Mouse (Mus musculus) heart, postnatal 0 days (tissue): Measurements from ENCODE around the gene Ctdnep1. TPM values are rescaled to one million over a fixed set of nuclear protein-coding genes. Genes with fewer than 3 reads are reported as not detected.

Experiments
- ATAC-seq: fragments of 200-750 bp; cut with Nextera tagmentation; 2 replicates; pipeline ENCODE4 v1.8.0; 2017; ENCODE audit warnings: low read depth, moderate number of reproducible peaks, moderate library complexity; ENCODE audit not compliant: insufficient read depth
- DNase-seq: peaks from one replicate; pipeline ENCODE4 v3.0.0-alpha.2; 2016; ENCODE audit warnings: low spot score
- H3K27ac ChIP-seq: fragments of 300-500 bp; sonication (generic); 2 replicates; pipeline ENCODE4 v1.5.1; 2014; ENCODE audit warnings: low read depth, mild to moderate bottlenecking
- H3K27me3 ChIP-seq: fragments of 300-500 bp; sonication (generic); 2 replicates; pipeline ENCODE4 v1.6.1; 2014; ENCODE audit warnings: low read length, mixed read lengths; ENCODE audit not compliant: control insufficient read depth, insufficient read depth
- H3K36me3 ChIP-seq: fragments of 300-500 bp; sonication (generic); replicated peaks from 2 replicates; pipeline ENCODE4 v1.6.1; 2014; ENCODE audit warnings: low read length, mixed read lengths; ENCODE audit not compliant: control insufficient read depth, insufficient read depth
- H3K4me1 ChIP-seq: fragments of 300-500 bp; sonication (generic); 2 replicates; pipeline ENCODE4 v1.6.1; 2014; ENCODE audit warnings: antibody characterized with exemption; ENCODE audit not compliant: control insufficient read depth, insufficient read depth
- H3K4me2 ChIP-seq: fragments of 300-500 bp; sonication (generic); 2 replicates; pipeline ENCODE4 v1.6.1; 2014; ENCODE audit warnings: low read depth, mild to moderate bottlenecking, low read length, moderate library complexity
- H3K4me3 ChIP-seq: fragments of 300-500 bp; sonication (generic); 2 replicates; pipeline ENCODE4 v1.5.1; 2014; ENCODE audit warnings: low read depth, low read length
- H3K9ac ChIP-seq: fragments of 300-500 bp; sonication (generic); replicated peaks from 2 replicates; pipeline ENCODE4 v1.6.1; 2014; ENCODE audit warnings: low read depth, low read length, mixed read lengths
- H3K9me3 ChIP-seq: fragments of 300-500 bp; sonication (generic); replicated peaks from 2 replicates; pipeline ENCODE4 v1.6.1; 2016; ENCODE audit warnings: low read length; ENCODE audit not compliant: control insufficient read depth
- CTCF ChIP-seq: IDR thresholded peaks from 2 replicates; pipeline ENCODE4 v1.5.1; 2016; ENCODE audit warnings: antibody characterized with exemption, control low read depth, low read depth
- EP300 ChIP-seq: IDR thresholded peaks from 2 replicates; pipeline ENCODE4 v1.6.1; 2016; ENCODE audit warnings: antibody characterized with exemption, low read depth
- WGBS: fragments of 180-500 bp; shearing (Covaris S2); extraction: QIAGEN DNeasy Blood & Tissue Kit; methylation state at CpG from one replicate; pipeline ENCODE4 v1.1.7; 2014; 5-methylcytosine and 5-hydroxymethylcytosine counted together
- polyA plus RNA-seq: library from polyadenylated mRNA; unstranded; fragments of >200 nt; fragmentation: Nextera tagmentation; extraction: Ambion mirVana; gene quantifications from 2 replicates; pipeline ENCODE4 v1.2.1, GENCODE M21; 2015
- total RNA-seq: library from RNA; depleted of rRNA; stranded (reverse); fragments of >200 nt; gene quantifications from 2 replicates; pipeline ENCODE4 v1.2.3, GENCODE M21; 2014; ENCODE audit warnings: low replicate concordance; rRNA removed

The Ctdnep1 gene
- total RNA-seq (43.0 and 45.6 TPM in 2 replicates), polyA plus RNA-seq (24.8 and 25.5 TPM in 2 replicates)

DNA sequence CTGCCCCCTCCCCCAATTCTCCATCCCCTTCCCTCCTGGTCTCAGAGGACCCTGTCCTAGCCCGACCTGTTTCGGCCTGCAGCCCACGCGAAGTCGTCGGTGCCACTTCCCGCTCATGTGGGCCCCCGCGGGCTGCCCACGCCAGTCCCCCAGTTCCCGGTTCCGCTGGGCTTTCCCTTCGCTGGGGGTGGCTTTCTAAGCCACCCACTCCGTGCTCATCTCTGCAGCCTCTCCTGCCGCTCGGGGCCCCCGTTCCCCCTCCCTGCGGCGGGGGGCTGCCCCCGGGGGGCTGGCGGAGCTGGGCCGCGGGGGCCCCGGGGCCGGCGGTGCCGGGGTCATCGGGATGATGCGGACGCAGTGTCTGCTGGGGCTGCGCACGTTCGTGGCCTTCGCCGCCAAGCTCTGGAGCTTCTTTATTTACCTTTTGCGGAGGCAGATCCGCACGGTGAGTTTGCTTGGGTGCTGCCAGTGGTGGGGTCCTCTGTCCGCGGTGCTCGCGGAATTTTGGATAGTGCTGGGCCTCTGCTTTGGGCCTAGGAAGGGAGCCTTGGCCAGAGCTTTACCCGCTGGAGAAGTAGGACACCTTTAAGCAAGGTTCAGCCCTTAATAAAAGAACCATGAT is at the start of gene Ctdnep1:
Gene Ctdnep1, plus strand, starts transcription at position 16 of the 622 bp plus-strand sequence.
- H3K27me3 ChIP-seq = no peaks in the 10 kb centered on the region
- peak within 1 kb of the TSS; percentile 98 for H3K4me2 ChIP-seq
- under 1% methylated on average over 38 of the region's 43 CpGs for WGBS
- peak within 1 kb of the TSS; percentile 99 for H3K4me3 ChIP-seq
- H3K9ac ChIP-seq = peak within 1 kb of the TSS; percentile 100
- H3K9me3 ChIP-seq = no peaks in the 10 kb centered on the region
- H3K36me3 ChIP-seq = peaks cover 35% of the 10 kb centered on the region
- DNase-seq (no peak), ATAC-seq (no peak)
- peaks cover 25% of the 10 kb centered on the region for H3K4me1 ChIP-seq
- peak within 1 kb of the TSS; percentile 100 for H3K27ac ChIP-seq
- TF ChIP-seq EP300 (no peak), CTCF (no peak)

DNA sequence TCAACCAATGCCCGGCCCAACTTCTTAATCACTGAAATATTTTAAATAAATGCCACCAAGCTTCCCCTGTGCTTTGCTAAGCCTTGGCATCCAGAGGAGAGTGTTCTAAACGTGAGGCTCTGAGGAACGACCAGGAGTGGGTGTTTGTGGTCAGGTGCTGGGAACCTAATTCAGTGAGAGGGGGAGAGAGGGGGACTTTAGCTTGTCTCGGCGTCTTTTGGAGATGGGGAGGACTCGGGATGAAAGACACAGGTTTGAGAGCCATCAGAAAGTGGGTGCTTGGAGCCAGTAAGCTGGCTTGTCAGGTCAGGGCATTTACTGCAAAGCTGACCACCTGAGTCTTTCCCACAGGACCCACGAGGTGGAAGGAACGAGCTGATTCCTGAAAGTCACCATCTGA is 49.2 kb upstream of the Ctdnep1 start:
- Histone ChIP-seq H3K27ac (no peak overlapping the region), H3K4me1 (peaks cover 10% of the 10 kb centered on the region), H3K27me3 (peaks cover 8% of the 10 kb centered on the region), H3K4me2 (no peak overlapping the region), H3K9ac (no peak overlapping the region), H3K4me3 (no peak overlapping the region), H3K9me3 (no peaks in the 10 kb centered on the region), H3K36me3 (no peaks in the 10 kb centered on the region)
- WGBS = 59% methylated on average over 8 of the region's 8 CpGs
- TF ChIP-seq EP300 = no peak
- TF ChIP-seq CTCF = no peak
- ATAC-seq (no peak), DNase-seq (no peak)

- DNase-seq = no peak
- TF ChIP-seq CTCF (no peak), EP300 (no peak)
- no peak overlapping the region for H3K4me2 ChIP-seq
- WGBS = 44% methylated on average over 3 of the region's 3 CpGs
- H3K27ac ChIP-seq = no peak overlapping the region
- H3K27me3 ChIP-seq = peaks cover 8% of the 10 kb centered on the region
- no peak overlapping the region for H3K4me3 ChIP-seq
- H3K36me3 ChIP-seq = no peaks in the 10 kb centered on the region
- no peak for ATAC-seq
- no peaks in the 10 kb centered on the region for H3K9me3 ChIP-seq
- peaks cover 14% of the 10 kb centered on the region for H3K4me1 ChIP-seq
- H3K9ac ChIP-seq = no peak overlapping the region
Observed at GRCm38 (mm10) chr11:69932254-69932653, 48.7 kb upstream of the Ctdnep1 start.

DNA sequence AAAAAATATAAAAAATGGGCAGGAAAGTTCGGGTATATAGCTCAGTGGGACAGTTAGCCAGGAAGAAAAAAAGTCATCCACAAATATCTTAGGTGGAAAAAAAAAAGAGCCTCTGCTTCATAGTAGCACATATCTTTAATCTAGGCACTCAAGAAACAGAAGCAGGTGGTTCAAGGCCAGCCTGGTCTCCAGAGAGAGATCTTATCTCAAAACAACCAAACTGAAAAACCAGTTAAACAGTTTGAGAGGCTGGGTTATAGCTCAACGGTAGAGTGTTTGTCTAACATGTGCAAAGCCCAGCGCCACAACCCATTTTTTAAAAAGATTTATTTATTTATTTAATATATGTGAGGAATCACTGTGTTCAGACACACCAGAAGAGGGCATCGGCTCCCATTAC is 47.9 kb upstream of the Ctdnep1 start:
- peaks cover 20% of the 10 kb centered on the region for H3K4me1 ChIP-seq
- no peak overlapping the region for H3K9ac ChIP-seq
- ATAC-seq = no peak
- H3K9me3 ChIP-seq = no peaks in the 10 kb centered on the region
- no peak for DNase-seq
- H3K4me3 ChIP-seq = no peak overlapping the region
- 67% methylated on average over 4 of the region's 4 CpGs for WGBS
- no peak overlapping the region for H3K27ac ChIP-seq
- H3K27me3 ChIP-seq = peaks cover 8% of the 10 kb centered on the region
- TF ChIP-seq EP300 = no peak
- no peak for TF ChIP-seq CTCF
- H3K4me2 ChIP-seq = no peak overlapping the region
- no peaks in the 10 kb centered on the region for H3K36me3 ChIP-seq

DNA sequence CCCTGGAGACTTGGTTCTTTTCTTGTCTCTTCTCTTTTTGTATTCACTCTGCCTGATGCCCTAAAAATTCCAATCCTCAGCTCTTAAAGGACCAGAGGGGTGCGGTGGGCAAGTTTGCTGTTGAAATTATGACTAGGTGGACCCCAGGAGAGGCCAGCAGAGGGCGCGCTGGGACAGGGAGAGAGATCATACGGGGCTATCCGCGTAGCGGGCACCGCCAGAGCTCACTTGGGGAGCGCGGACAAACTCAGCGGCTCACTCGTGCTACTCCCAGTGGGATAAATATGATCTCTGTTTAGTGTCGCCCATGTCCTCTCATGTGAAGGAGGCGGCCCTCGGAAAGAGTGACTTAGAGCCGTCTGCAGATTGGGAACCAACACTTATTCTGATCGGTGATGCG is 46.8 kb upstream of the Ctdnep1 start:
- Histone ChIP-seq H3K4me2 (peak overlapping the region; percentile 43), H3K4me3 (no peak overlapping the region; the same call in 1 of the 2 replicates), H3K4me1 (peaks cover 30% of the 10 kb centered on the region), H3K9me3 (no peaks in the 10 kb centered on the region), H3K36me3 (no peaks in the 10 kb centered on the region), H3K27me3 (peaks cover 8% of the 10 kb centered on the region), H3K9ac (no peak overlapping the region), H3K27ac (no peak overlapping the region)
- DNase-seq (peak; percentile 91), ATAC-seq (peak; percentile 59)
- TF ChIP-seq CTCF (peak; percentile 89), EP300 (no peak)
- WGBS = 1% methylated on average over 18 of the region's 18 CpGs

GRCm38 (mm10) chr11:69934681-69935080 is 46.3 kb upstream of the Ctdnep1 start:
- ATAC-seq = no peak
- TF ChIP-seq CTCF (no peak), EP300 (no peak)
- H3K4me2 ChIP-seq = peak overlapping the region; percentile 43
- no peak overlapping the region for H3K27ac ChIP-seq
- WGBS = 18% methylated on average over 6 of the region's 6 CpGs
- no peaks in the 10 kb centered on the region for H3K9me3 ChIP-seq
- H3K36me3 ChIP-seq = no peaks in the 10 kb centered on the region
- peaks cover 30% of the 10 kb centered on the region for H3K4me1 ChIP-seq
- H3K4me3 ChIP-seq = peak overlapping the region; percentile 57
- H3K27me3 ChIP-seq = peaks cover 8% of the 10 kb centered on the region
- no peak for DNase-seq
- H3K9ac ChIP-seq = no peak overlapping the region
